Mouse (Mus musculus) spleen, adult 2 months (tissue): ENCODE measurements around the gene Hrh2. TPM values are rescaled to one million over a fixed set of nuclear protein-coding genes. Genes with fewer than 3 reads are reported as not detected.

Source experiments
- DNase-seq, 2 experiments: peaks; one replicate each; pipeline versions ENCODE4 v3.0.0 to v3.0.0-alpha.2; 2012 to 2021; ENCODE audit warnings: low spot score in 2 of 2, low read depth in 1 of 2
- H3K27ac ChIP-seq: fragments of 200-500 bp; 2 replicates; pipeline ENCODE4 v1.5.1; 2012; ENCODE audit warnings: low read length, inconsistent platforms; ENCODE audit not compliant: insufficient read depth
- H3K27me3 ChIP-seq: fragments of 200-500 bp; 2 replicates; pipeline ENCODE4 v1.6.1; 2012; ENCODE audit warnings: mild to moderate bottlenecking, moderate library complexity, low read length, inconsistent platforms; ENCODE audit not compliant: control insufficient read depth, insufficient read depth
- H3K36me3 ChIP-seq: fragments of 200-500 bp; 2 replicates; pipeline ENCODE4 v1.6.1; 2012; ENCODE audit warnings: mild to moderate bottlenecking, low read length, inconsistent platforms; ENCODE audit not compliant: control insufficient read depth, insufficient read depth
- H3K4me1 ChIP-seq: fragments of 200-500 bp; 2 replicates; pipeline ENCODE4 v1.6.1; 2011; ENCODE audit warnings: inconsistent platforms; ENCODE audit not compliant: control insufficient read depth, insufficient read depth, insufficient read length
- H3K4me3 ChIP-seq: fragments of 200-500 bp; 2 replicates; pipeline ENCODE4 v1.5.1; 2011; ENCODE audit warnings: mild to moderate bottlenecking, inconsistent platforms; ENCODE audit not compliant: insufficient read depth, insufficient read length; ENCODE audit errors: extremely low read depth
- CTCF ChIP-seq: fragments of 200-500 bp; IDR thresholded peaks from 2 replicates; pipeline ENCODE4 v1.5.1; 2011; ENCODE audit warnings: mild to moderate bottlenecking, inconsistent platforms; ENCODE audit not compliant: insufficient read depth, insufficient read length, insufficient replicate concordance; ENCODE audit errors: extremely low read depth
- POLR2A ChIP-seq: fragments of 200-500 bp; IDR thresholded peaks from 2 replicates; pipeline ENCODE4 v1.6.1; 2011; ENCODE audit warnings: low read depth, low read length, inconsistent platforms
- WGBS: fragments of 180-500 bp; shearing (Covaris S2); methylation state at CpG from one replicate; pipeline ENCODE4 v1.1.7; 2018; 5-methylcytosine and 5-hydroxymethylcytosine counted together
- polyA plus RNA-seq: library from polyadenylated mRNA; depleted of rRNA; stranded (reverse); fragments of >200 nt; gene quantifications from 2 replicates; pipeline ENCODE4 v1.2.3, GENCODE M21; 2012

Gene Hrh2
- polyA plus RNA-seq, 1 experiment: 4.0 TPM

GRCm38 (mm10) chr13:54174703-54175102, 17.2 kb upstream of the Hrh2 start:
- H3K27me3 ChIP-seq: no peaks in the 10 kb centered on the region
- DNase-seq: peak in 1 of 2 experiments; percentile 16
- 93% methylated on average over 4 of the region's 4 CpGs for WGBS
- no peaks in the 10 kb centered on the region for H3K36me3 ChIP-seq
- H3K27ac ChIP-seq: no peak overlapping the region
- TF ChIP-seq CTCF (peak; percentile 32; the same call in 1 of the 2 replicates), POLR2A (no peak)
- no peak overlapping the region for H3K4me3 ChIP-seq
- H3K4me1 ChIP-seq: no peaks in the 10 kb centered on the region

- WGBS: 54% methylated on average over 8 of the region's 8 CpGs
- Histone ChIP-seq H3K27me3 (no peaks in the 10 kb centered on the region), H3K27ac (no peak overlapping the region), H3K36me3 (no peaks in the 10 kb centered on the region), H3K4me3 (no peak overlapping the region), H3K4me1 (no peaks in the 10 kb centered on the region)
- TF ChIP-seq CTCF (no peak), POLR2A (no peak)
- DNase-seq: no peak
Measured at GRCm38 (mm10) chr13:54175426-54175825, 16.5 kb upstream of the Hrh2 start.

- H3K4me3 ChIP-seq: no peak overlapping the region
- TF ChIP-seq POLR2A: no peak
- no peak for TF ChIP-seq CTCF
- no peaks in the 10 kb centered on the region for H3K27me3 ChIP-seq
- no peak for DNase-seq
- H3K4me1 ChIP-seq: no peaks in the 10 kb centered on the region
- no peak overlapping the region for H3K27ac ChIP-seq
- H3K36me3 ChIP-seq: no peaks in the 10 kb centered on the region
- 56% methylated on average over 4 of the region's 4 CpGs for WGBS
Measured at GRCm38 (mm10) chr13:54176406-54177020, 15.4 kb upstream of the Hrh2 start.

- H3K4me3 ChIP-seq: no peak overlapping the region
- no peak overlapping the region for H3K27ac ChIP-seq
- no peak for DNase-seq
- H3K27me3 ChIP-seq: no peaks in the 10 kb centered on the region
- H3K36me3 ChIP-seq: no peaks in the 10 kb centered on the region
- no peaks in the 10 kb centered on the region for H3K4me1 ChIP-seq
- 92% methylated on average over 2 of the region's 2 CpGs for WGBS
- TF ChIP-seq POLR2A (no peak), CTCF (no peak)
Measured at GRCm38 (mm10) chr13:54177346-54177745, 14.6 kb upstream of the Hrh2 start.

- 94% methylated on average over 5 of the region's 5 CpGs for WGBS
- H3K4me1 ChIP-seq: no peaks in the 10 kb centered on the region
Measured at GRCm38 (mm10) chr13:54178647-54179046, 13.3 kb upstream of the Hrh2 start.

GRCm38 (mm10) chr13:54179971-54180370, 12.0 kb upstream of the Hrh2 start:
- Histone ChIP-seq H3K27ac (no peak overlapping the region), H3K36me3 (no peaks in the 10 kb centered on the region)
- WGBS: 86% methylated on average over 3 of the region's 3 CpGs

More at GRCm38 (mm10) chr13:54178647-54179046, 13.3 kb upstream of the Hrh2 start:
- Histone ChIP-seq H3K4me3 (no peak overlapping the region), H3K27me3 (no peaks in the 10 kb centered on the region), H3K27ac (no peak overlapping the region), H3K36me3 (no peaks in the 10 kb centered on the region)
- no peak for DNase-seq
- no peak for TF ChIP-seq CTCF
- no peak for TF ChIP-seq POLR2A

GRCm38 (mm10) chr13:54180461-54180860, 11.5 kb upstream of the Hrh2 start:
- WGBS: 90% methylated on average over 3 of the region's 3 CpGs
- H3K4me3 ChIP-seq: no peak overlapping the region
- DNase-seq: no peak
- no peaks in the 10 kb centered on the region for H3K36me3 ChIP-seq
- H3K27ac ChIP-seq: no peak overlapping the region
- TF ChIP-seq CTCF (no peak), POLR2A (no peak)
- H3K27me3 ChIP-seq: no peaks in the 10 kb centered on the region
- no peaks in the 10 kb centered on the region for H3K4me1 ChIP-seq

More at GRCm38 (mm10) chr13:54179971-54180370, 12.0 kb upstream of the Hrh2 start:
- no peak overlapping the region for H3K4me3 ChIP-seq
- TF ChIP-seq POLR2A: no peak
- TF ChIP-seq CTCF: no peak
- H3K27me3 ChIP-seq: no peaks in the 10 kb centered on the region
- H3K4me1 ChIP-seq: no peaks in the 10 kb centered on the region
- no peak for DNase-seq
